Mouse (Mus musculus): ENCODE data around the gene Tmem45b.
"Not testable (repeated sequence)": the region's sequence is repeated elsewhere in the genome, so short reads cannot be mapped to it uniquely, and the experiment has no call there.

The Tmem45b gene

DNA sequence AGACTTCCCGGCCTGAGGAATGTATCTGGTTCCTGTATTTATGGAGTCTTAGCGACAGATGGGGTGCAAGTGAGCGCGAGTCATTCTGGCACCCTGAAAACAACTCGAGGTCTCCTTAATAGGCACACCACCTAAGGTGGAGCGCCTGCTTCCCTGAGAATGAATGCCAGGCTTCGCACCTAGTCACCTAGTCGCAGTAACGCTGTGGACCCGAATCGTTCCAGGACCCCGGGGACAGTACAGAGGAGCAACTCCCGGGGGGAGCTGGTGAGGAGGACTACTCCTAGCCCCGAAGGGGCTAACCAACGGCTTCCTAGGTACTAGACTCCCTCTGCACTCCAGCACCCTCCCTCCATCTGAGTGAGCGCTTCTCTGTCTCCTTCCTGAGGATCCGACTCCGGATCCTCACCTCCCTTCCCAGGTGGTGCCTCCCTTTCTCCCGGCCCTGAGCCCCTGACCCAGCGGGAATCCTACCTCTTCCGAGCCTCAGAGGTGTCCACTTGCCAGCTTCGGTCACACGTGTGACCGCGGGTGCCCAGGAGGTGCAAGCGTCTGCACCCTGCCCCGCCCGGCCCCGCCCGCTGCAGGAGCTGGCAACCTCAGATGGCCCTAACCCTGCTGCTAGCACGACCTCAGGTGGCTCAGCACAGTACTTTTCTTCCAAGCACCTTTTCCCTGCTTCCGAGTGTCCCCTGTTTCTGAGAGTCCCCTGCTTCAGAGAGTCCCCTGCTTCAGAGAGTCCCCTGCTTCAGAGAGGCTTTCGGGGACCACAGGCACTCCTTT lies at the start of gene Tmem45b:
TSS of gene Tmem45b (minus strand) at position 771 of the 783 bp plus-strand sequence.
- no peak for DNase-seq

DNA sequence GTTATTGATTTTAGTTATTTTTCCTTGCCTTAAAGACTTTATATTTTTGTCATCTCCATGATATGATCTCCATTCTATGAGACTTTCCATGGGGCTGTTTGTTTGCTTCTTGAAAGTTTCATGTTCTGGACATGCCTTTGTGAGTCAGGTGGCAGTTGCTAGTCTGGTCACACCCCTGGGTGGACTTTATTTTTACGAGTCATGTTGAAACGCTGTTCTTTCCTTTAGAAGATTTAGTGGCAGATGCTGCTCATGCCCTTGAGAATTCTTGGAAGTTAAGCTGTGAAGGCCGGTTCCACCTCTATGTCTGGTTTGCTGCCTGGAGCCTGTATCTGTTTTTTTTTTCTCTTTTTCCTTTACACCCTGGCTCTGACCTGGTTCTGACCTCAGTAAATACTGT lies 43.9 kb upstream of the Tmem45b start:
- DNase-seq, result no peak

DNA sequence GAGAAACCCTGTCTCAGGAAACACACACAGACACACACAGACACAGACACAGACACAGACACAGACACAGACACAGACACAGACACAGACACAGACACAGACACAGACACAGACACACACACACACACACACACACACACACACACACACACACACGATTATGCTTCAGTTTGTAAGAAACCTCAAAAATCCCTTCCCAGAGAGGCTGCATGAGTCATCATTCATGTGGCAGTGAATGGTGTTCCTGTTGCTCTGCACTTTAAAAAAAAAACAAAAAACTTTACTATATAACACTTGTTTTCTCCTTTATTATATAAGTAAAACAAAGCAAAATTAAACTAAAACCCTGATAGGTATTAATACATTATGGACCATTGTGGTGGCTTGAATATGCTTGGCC lies 37.0 kb upstream of the Tmem45b start:
- DNase-seq, result not testable (repeated sequence)

DNA sequence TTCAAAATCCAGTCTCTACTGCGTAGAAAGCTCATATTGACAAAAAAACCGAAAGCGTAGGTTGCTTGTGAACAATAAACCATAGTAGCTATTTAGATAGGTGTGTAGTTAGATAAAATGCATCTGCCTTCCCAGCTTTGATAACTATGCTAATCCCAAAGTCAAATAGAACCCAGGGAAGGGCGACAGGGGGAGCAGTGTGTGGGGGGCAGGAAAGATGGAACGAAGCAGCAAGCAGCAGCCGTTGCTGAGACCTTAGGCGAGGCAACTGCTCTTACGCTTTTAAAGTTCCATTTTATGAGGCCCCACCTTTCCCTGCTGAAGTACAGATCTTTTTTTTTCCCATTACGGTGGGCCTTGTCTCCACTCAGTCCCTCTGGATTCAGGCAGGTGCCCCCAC lies 1.1 kb downstream of the Tmem45b start:
- no peak for DNase-seq

DNA sequence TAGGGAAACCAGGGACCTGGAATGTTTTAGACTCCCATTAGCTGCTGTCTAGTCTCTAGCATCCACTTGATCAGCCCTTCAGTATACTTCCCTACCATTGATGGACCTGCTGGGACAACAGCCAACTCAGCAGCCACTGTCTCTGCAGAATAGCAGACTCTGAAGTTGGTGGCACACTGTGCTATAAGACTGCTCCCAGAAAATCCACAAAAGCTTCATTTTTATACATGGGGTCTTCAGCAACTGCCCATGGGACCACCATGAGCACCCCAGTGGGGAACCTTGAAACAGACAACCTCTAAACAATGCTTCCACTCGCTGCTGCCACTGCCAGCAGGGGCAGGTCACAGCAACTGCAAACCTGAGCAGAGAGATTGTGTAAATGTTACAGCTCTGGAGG lies 9.9 kb downstream of the Tmem45b start:
- no peak for DNase-seq

DNA sequence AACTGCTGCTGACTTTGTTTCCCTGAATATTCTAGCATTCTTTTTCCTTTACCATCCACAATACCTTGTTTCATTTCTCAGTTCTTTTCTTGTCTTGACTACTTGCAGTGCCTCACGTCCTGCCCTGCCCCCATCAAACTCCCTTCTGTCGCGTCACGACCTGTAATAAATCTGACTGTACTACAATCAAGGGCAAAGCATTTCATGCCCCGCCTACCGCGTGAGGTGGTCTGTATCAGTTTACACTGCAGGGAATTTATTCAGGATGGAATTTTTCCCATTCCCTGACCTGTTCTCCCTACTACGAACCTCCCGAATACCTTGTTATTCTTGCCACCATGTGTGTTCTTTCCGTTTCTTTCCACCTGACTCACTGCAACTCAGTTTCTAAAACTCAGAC lies 12.1 kb downstream of the Tmem45b start:
- DNase-seq, result no peak

DNA sequence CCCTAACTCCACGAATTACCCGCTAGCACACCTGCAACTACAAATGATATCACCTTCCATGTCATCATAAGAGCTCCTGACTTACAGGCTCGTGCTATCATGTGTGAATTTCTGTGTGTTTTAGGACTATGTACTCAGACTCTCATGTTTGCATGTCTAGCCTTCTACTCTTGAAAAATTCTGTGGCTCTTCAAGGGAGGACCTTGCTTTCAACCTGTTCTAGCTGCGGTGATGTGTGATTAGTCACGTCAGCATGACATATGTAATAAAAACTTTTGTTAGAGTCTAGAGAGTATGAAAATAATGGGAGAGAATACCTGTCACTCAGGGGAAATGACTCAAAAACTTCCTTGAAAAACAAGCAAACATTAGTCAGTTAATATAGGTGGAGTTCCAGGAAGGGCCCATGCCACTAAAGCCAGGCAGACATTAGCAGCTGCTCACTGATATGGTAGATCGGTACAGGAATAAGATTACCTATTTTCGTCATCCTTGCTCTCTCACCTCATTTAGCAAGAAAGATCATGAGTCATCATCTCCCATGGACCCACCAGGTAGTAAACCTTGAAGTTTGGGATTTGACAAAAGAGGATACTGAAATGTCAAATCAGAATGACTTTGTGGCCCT lies 15.0 kb downstream of the Tmem45b start:
- no peak for DNase-seq

DNA sequence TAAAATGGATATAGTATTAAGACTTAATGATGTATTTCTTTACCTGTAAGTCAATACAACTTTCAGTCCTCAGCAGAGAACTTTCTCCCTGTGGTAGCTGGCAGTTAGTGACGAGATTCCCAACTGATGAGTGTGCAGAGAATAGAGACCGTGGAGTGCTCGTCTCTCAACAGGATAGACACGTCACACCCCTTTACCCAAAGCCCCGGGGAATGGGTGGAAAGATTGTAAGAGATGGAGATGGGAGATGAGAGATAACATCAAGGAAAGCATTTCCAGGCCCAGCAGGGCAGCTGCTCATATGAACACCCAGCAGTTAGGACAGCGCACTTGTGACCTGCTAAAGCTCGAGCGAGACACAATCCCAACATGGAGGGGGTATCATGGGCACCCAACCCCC lies 20.0 kb downstream of the Tmem45b start:
- no peak for DNase-seq

DNA sequence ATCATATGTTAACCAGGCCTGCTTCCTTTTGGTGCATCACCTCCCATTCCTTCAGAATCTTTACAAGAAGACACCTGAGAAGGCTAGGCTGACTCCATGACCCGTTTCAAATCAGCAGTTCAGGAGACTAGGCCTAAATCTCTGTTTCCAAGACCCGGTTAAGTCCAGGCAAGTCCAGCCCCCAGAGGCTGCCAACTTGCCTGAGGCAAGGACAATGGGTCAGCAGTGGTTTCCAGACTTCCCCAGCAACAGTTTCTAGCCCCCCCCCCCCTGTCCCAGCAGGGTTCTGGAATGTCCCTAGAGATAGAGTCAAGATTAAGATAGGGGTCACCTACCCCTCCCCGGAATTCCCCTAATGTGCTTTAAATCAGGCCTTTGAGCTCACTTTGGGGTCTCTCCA lies 22.8 kb downstream of the Tmem45b start:
- no peak for DNase-seq

DNA sequence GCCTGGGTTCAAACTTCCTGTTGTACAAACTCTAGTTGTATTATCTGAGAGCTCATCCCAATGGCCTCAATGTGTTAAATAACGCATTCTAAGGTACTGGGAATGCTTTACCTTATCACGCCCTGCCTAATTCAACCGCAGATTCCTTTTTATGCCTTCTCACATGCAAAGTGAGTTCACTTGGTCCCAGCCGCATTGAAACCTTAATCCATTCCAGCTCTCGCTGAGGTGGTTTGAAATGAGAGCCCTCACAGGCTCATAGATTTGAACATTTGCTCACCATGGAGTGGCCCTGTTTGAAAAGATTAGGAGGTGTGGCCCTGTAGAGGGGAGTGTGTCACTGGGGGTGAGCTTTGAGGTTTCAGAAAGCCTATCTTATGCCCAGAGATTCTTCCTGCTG lies 23.9 kb downstream of the Tmem45b start:
- no peak for DNase-seq

DNA sequence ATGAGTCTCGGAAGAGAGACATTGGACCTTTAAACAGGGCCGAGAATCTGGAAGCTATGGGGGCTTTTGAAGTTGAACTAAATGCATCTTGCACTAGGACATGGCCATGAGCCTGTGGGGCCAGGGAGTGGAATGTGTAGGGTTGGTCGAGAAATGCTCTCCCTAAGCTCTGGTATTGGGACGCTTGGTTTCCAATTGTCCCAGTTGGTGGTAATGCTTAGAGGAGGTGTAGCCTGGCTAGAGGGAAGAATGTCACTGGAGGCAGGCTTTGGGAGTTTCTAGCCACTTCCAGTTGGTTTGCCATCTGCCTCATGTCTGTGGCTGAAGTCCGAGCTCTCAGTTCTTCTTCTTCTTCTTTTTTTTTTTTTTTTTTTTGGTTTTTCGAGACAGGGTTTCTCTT lies 24.9 kb downstream of the Tmem45b start:
- no peak for DNase-seq

DNA sequence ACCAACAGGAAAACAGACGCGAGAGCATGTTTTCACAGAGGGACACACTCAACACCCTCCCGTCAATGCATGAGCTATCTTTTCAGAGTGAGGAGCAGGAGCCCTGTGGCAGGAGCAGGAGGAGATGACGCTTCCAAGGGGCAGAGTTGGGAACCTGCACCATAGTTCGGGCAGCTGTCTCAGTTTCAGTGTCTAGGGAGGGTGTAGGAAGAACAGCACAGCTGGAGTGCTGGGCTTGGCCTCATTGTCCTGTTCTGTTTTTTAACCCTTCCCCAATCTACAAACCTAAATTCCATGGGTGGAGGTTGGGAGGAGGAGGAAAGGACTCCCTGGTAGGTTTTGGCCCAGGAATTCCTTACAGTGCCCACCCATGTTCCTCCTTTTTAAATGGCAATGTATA lies 25.4 kb downstream of the Tmem45b start:
- DNase-seq, result no peak

DNA sequence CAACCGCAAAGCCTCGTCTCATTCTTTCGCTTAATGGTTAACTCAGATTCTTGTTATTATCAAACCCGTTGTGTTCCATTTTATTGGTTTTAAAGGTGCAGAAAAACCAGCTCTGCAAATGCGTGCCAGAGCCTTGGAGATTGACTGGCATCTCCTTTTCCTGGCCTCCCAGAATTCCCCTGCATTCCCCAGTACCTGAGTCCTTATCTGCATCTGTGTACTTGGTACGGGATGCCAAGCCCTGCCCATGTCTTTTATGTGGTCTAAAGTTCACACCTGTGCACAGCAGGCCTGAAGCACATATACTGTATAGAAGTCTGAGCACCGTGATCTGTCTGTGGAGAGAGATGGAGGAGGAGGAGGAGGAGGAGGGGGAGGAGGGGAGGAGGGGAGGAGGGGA lies 26.4 kb downstream of the Tmem45b start:
- DNase-seq, result no peak

DNA sequence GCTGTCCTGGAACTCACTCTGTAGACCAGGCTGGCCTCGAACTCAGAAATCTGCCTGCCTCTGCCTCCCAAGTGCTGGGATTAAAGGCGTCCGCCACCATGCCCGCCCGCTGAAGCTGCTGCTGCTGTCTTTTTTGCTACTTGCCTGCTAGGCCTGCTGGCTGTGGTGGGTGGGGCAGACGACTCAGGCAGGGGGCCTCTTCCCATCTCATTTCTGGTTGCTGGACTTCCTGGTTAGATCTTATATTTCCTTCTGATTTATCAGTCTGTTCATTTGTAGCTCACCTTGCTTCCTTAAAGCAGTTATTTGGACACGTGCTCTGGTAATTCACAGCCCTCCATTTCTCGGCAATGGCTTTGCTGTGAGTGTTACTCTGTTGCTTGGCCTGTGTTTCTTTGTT lies 28.8 kb downstream of the Tmem45b start:
- no peak for DNase-seq

DNA sequence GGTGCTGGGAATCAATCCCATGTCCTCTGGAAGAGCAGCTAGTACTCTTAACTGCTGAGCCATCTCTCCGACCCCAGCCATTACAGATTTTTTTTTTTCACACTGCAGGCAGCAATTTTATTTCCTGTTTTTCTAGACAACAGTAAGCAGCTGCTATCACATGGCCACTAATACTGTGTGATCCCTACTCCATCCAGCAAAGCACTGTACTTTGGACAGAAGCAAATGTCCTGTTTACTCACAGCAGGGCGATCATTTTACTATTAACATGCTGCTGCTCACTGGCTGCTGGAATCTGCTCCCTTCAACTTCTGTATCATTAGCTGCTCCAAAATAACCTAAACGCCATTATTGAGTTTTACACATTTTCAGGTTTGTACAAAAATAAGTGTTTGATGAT lies 30.8 kb downstream of the Tmem45b start:
- DNase-seq, result no peak

DNA sequence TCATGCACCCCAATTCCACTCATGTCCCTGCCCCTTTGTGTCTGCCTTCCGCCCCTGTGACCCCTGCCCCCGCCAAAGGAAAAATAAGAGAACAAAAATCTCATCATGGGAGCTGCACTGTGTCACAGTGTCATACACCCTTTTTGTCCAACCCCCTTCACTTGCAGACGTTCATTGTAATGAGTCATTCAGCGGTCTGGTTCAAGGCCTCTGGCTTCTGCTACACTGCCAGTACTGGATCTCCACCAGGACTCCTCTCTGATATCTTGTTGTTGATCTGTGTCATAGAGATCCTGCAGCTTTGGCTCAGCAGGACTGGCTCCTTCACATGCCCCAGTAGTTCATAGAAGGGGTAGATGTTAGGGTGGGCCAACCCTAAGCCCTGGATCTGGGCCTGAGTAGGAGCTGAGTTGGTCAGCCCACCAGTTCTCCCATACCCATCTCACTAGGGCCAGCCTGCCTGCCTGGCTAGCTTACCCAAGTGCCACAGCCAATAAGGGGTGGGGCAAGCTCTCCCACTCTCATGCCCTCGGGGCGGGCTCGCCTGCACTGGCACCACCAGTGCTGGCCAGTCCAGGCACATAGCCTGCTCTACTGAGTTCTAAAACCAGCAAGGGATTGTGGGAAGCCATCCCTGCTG lies 31.8 kb downstream of the Tmem45b start:
- DNase-seq, result no peak

DNA sequence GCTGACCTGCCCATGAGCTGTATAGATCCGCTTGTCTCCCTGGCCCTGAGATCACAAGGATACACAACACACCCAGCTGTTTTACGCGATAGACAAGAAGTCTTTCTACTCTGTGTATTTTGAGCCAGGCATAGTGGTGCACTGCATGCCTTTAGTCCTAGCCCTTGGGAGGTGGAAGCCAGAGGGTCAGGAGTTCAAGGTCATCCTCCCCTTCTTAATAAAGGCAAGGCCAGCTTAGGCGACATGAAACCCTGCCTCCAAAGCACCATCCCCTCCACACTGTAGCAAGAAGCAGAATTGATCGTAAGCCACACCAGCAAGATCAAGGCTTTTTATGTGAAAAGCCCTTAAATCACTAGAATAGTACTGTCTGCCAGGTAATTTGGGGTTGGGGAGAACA lies 32.5 kb downstream of the Tmem45b start:
- DNase-seq, result no peak

DNA sequence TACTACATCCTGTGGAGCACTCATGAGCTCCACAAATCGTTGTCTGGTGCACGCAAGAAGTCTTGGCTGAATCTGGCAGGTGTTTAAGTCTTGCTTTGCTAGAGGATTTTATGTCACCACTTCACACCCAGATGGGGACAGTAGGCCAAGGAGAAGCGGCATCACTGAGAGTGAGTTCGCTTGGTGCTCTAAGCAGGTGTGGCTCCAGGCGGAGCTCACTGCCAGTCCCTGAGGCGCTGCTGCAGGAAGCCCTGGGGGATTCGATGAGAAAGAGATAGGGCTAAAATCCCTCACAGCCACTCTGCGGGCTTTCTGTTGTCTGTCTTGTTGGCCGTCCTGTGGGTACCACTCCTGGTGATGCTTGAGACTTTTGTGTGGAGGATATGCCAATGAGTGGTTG lies 34.3 kb downstream of the Tmem45b start:
- no peak for DNase-seq

DNA sequence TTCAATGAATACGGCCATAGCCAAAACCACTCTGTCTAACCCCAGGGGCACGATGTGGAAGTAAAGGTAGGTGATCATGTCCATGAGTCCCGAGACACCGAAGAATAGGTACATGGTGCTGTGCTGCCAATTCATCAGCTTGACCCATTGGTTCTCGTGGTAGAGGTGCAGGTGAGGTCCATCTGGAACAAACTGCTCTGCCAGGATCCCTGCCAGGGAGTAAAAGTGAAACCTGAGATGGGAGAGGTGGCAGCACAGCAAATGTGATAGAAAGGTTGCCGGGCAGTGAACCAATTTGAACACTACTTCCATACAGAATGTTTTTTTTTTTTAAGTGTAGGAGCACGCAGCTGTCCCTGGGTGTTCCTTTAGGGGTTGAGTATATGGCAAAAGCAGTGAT lies 35.3 kb downstream of the Tmem45b start:
- DNase-seq, result no peak

DNA sequence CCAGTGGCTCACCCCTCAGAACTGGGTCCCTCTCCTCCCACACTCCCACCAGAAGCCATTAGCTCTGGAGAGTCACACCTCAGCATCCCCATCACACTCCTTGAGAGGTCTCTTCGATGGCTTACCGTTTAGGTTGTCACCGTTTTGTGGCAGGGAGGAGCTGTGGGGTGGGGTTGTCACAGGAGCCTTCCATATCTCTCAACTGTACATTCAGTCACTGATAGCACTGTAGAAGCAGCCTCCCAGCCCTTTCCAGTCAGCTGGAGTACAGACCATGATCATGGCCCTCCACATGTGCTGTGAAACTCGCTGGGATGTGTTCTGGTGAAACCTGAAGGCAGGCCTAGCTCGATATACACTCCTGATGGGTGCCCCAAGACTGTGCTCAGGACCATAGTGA lies 42.1 kb downstream of the Tmem45b start:
- DNase-seq, result no peak

DNA sequence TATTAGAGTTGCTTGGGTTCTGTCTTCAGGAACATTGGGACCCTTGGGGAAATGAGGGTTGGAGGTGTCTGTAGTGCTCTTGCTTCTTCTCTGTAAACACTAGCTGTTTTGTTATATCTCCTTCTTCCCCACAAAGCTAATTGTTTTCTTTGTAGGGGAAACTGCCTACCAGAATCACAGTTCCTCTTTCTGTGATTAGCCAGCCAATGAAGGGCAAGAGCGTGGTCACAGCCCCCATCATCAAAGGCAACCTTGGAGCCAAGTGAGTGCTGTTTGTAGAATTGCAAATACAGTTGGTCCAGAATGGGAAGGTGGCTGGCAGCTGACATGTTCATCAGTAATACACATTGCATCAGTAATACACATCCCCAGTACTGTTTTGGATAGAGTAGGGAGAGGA lies 45.4 kb downstream of the Tmem45b start:
- no peak for DNase-seq

DNA sequence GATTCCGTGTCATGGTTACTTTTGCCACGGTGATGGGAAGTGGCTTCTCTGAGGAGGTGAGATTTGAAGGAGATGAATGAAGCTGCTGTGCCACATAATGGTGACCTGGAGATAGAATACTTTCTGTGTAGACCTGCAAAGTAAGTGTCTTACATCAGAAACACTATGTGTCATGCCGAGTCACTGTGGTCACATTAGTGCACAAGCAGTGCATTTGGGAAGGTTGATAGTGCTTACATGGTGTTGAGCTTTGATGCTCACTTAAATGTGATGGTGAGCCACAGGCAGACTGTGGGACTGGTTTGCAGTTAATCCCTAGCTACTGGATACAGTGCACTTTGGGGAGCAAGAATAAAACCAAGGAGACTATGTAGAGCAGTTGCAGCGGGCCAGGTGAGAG lies 52.1 kb downstream of the Tmem45b start:
- no peak for DNase-seq

DNA sequence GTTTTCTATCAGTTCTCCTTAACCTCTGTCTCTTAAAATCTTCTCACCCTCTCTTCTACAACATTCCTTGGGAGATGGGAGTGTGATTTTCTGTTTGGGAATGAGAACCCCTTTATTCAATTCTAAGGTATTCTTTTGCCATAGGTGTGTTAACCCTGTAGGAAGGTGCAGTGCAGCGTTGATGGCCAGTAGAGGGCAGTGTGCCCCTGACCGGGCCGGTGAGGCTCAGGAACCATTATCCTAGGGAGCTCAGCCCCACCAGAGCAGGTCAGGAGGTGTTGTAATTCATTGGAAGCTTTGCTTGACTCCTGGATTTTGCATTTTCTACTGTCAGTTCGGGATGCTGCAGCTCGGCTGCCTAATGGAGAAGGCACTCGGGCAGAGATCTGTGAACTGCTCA lies 59.0 kb downstream of the Tmem45b start:
- DNase-seq, result no peak

DNA sequence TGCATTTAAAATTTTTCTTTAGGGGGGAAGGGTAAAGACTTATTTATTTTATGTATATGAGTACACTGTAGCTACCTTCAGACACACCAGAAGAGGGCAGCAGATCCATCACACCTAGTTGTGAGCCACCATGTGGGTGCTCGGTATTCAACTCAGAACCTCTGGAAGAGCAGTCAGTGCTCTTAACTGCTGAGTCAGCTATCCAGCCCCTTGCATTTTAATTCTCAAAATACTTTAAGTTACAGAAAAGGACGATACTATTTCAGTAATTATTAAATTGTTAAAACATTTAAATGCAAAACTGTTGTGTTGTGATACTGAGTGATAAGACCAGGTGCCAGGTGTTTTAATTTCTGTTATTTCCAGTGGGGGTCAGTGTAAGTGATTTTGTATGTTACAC lies 60.0 kb downstream of the Tmem45b start:
- DNase-seq, result no peak
